Mouse (Mus musculus) myocyte (in vitro differentiated cells): Measurements from ENCODE around the gene Pdha1.

Experiments used
- CEBPB ChIP-seq: IDR thresholded peaks from 2 replicates; pipeline ENCODE4 v1.6.1; 2011; ENCODE audit warnings: mild to moderate bottlenecking, moderate library complexity; ENCODE audit not compliant: poor library complexity, insufficient read depth, severe bottlenecking
- E2F4 ChIP-seq: IDR thresholded peaks from one replicate; pipeline ENCODE4 v1.6.1; 2011; ENCODE audit warnings: mild to moderate bottlenecking, control low read depth, moderate library complexity; ENCODE audit not compliant: insufficient read depth
- MAX ChIP-seq: IDR thresholded peaks from one replicate; pipeline ENCODE4 v1.6.1; 2011; ENCODE audit warnings: low read depth, mild to moderate bottlenecking, control low read depth
- MYOD1 ChIP-seq, 3 experiments: IDR thresholded peaks; one replicate each; pipeline ENCODE4 v1.6.1; 2011; ENCODE audit warnings: control low read depth in 2 of 3, low read depth in 2 of 3, mild to moderate bottlenecking in 2 of 3, moderate library complexity in 1 of 3; ENCODE audit not compliant: insufficient read length in 2 of 3, control insufficient read depth in 1 of 3
- POLR2A ChIP-seq: IDR thresholded peaks from one replicate; pipeline ENCODE4 v1.6.1; 2011; ENCODE audit warnings: low read depth, mild to moderate bottlenecking, control low read depth, moderate library complexity; ENCODE audit not compliant: insufficient read length
- POLR2AphosphoS2 ChIP-seq: IDR thresholded peaks from one replicate; pipeline ENCODE4 v1.6.1; 2011; ENCODE audit warnings: low read depth, control low read depth; ENCODE audit not compliant: insufficient read length
- REST ChIP-seq: IDR thresholded peaks from one replicate; pipeline ENCODE4 v1.6.1; 2011; ENCODE audit warnings: mild to moderate bottlenecking, control low read depth, moderate library complexity; ENCODE audit not compliant: insufficient read depth, insufficient read length
- TCF12 ChIP-seq: IDR thresholded peaks from one replicate; pipeline ENCODE4 v1.6.1; 2011; ENCODE audit warnings: mild to moderate bottlenecking, control low read depth; ENCODE audit not compliant: poor library complexity, insufficient read depth, severe bottlenecking
- USF1 ChIP-seq: IDR thresholded peaks from one replicate; pipeline ENCODE4 v1.6.1; 2011; ENCODE audit warnings: low read depth, mild to moderate bottlenecking, control low read depth, moderate library complexity

- TF ChIP-seq POLR2A (no peak), POLR2AphosphoS2 (no peak), USF1 (no peak), CEBPB (no peak), MYOD1 (IDR thresholded peaks at IDR 0.05; ENCODE audit: control insufficient read depth in 1 of 3, insufficient read length in 2 of 3, low read depth in 2 of 3) (no peak), REST (no peak), MAX (no peak), E2F4 (no peak), TCF12 (no peak)
Measured at GRCm38 (mm10) chrX:160134136-160134843, 3.9 kb downstream of the Pdha1 start.
